Mouse (Mus musculus) cortical plate, adult 2 months (tissue): ENCODE data around the gene Nrd1.

Source experiments
- CTCF ChIP-seq: fragments of 200-500 bp; IDR thresholded peaks from 2 replicates; pipeline ENCODE4 v1.5.1; 2011; ENCODE audit warnings: mild to moderate bottlenecking, control low read depth, low read length; ENCODE audit not compliant: insufficient read depth; ENCODE audit errors: extremely low read depth
- POLR2A ChIP-seq: fragments of 200-500 bp; IDR thresholded peaks from 2 replicates; pipeline ENCODE4 v1.6.1; 2011; ENCODE audit warnings: mild to moderate bottlenecking, low read length, control low read depth; ENCODE audit not compliant: insufficient read depth; ENCODE audit errors: extremely low read depth

DNA sequence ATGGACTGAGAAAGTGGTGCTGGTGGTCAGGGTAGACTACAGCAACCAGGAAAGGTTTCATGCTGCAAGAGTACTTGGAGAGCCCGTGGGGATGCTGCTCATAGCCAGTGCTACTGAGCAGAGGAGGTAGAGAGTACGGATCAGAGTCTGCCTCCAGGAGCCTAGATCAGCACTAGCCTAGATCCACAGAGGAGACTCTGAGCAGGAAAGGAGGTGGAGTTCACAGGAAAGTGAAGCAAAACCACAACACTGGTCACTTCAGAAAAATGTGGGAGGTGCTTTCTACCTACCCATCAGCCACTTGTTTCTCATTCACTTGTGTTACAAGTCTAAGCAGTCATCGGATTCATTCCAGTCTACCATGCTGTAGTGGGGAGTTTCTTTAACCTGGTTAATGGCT, 40.8 kb upstream of the Nrd1 start:
- TF ChIP-seq CTCF (no peak), POLR2A (no peak)
